ENCODE assay signal across 10 mouse cellular contexts in genomic region chr4:140625651-140626525, GRCm38 (mm10). TPM values are rescaled to one million over a fixed set of nuclear protein-coding genes. Genes with fewer than 3 reads are reported as not detected.
A peak's percentile ranks its signal among the peaks of the same experiment; 100 is the strongest.
DNase-seq lines count a peak whose midpoint lies in the region; ATAC-seq lines count a peak whose summit lies in the region.
"Had no signal": no experiment of that assay in that cellular context is flagged by ENCODE, and none has a peak within 500 bp of the region (broad histone marks: within the 10 kb centered on the region; RNA-seq: fewer than 3 reads in every experiment).

No protein-coding gene starts in this region.

- H3K4me1 ChIP-seq in heart, embryonic 16.5 days (ENCODE audit: control insufficient read depth, insufficient read depth, low read length): peaks cover 43% of the 10 kb centered on the region
- H3K4me1 ChIP-seq in intestine, embryonic 15.5 days (replicated peaks): peaks cover 60% of the 10 kb centered on the region
- peaks cover 46% of the 10 kb centered on the region for H3K4me1 ChIP-seq in neural tube, embryonic 14.5 days (ENCODE audit: control insufficient read depth, insufficient read depth, low read length)

- H3K27ac ChIP-seq in heart, embryonic 16.5 days (ENCODE audit: low read length): peak overlapping the region; percentile 7; the same call in 1 of the 2 replicates
- H3K27ac ChIP-seq in intestine, embryonic 15.5 days: peak overlapping the region; percentile 92; the same call in 1 of the 2 replicates
- H3K27ac ChIP-seq in neural tube, embryonic 14.5 days (ENCODE audit: low read depth, low read length): peak overlapping the region; percentile 90; the same call in 1 of the 2 replicates

- 66% methylated on average over 12 of the region's 12 CpGs for WGBS in heart, embryonic 16.5 days
- WGBS in intestine, embryonic 15.5 days: 70% methylated on average over 12 of the region's 12 CpGs
- 76% methylated on average over 12 of the region's 12 CpGs for WGBS in neural tube, embryonic 14.5 days

- no peak for ATAC-seq in heart, embryonic 16.5 days (replicated peaks; ENCODE audit: extremely low read depth, insufficient read depth, low FRiP score)
- ATAC-seq in intestine, embryonic 15.5 days: no peak
- no peak for ATAC-seq in neural tube, embryonic 14.5 days (ENCODE audit: low read depth)
- no peak for ATAC-seq in frontal cortex, adult (ENCODE audit: low TSS enrichment)
- ATAC-seq in monocyte, adult 5-6 weeks (replicated peaks; ENCODE audit: insufficient number of reproducible peaks, low FRiP score, low TSS enrichment, poor library complexity, severe bottlenecking): no peak
- ATAC-seq: activated CD4-positive, CD25-positive, alpha-beta regulatory T cell, adult 4 months had no signal

- no peak overlapping the region for H3K4me3 ChIP-seq in heart, embryonic 16.5 days (ENCODE audit: low read length)
- H3K4me3 ChIP-seq in intestine, embryonic 15.5 days (replicated peaks): no peak overlapping the region
- H3K4me3 ChIP-seq in neural tube, embryonic 14.5 days (ENCODE audit: low read depth, low read length): no peak overlapping the region
- H3K4me3 ChIP-seq: myocyte had no signal

- H3K36me3 ChIP-seq in heart, embryonic 16.5 days (ENCODE audit: control insufficient read depth, insufficient read depth): no peaks in the 10 kb centered on the region
- no peaks in the 10 kb centered on the region for H3K36me3 ChIP-seq in intestine, embryonic 15.5 days
- H3K36me3 ChIP-seq in neural tube, embryonic 14.5 days (ENCODE audit: control insufficient read depth, insufficient read depth, low read length): no peaks in the 10 kb centered on the region

- no peaks in the 10 kb centered on the region for H3K9me3 ChIP-seq in heart, embryonic 16.5 days (replicated peaks; ENCODE audit: control insufficient read depth, low read length)
- no peaks in the 10 kb centered on the region for H3K9me3 ChIP-seq in intestine, embryonic 15.5 days
- no peaks in the 10 kb centered on the region for H3K9me3 ChIP-seq in neural tube, embryonic 14.5 days (ENCODE audit: control insufficient read depth, low read length)

- DNase-seq in heart, postnatal 14 days: no peak
- peak; percentile 43 for DNase-seq in retina, postnatal 1 day
- DNase-seq in retina, embryonic 14.5 days (ENCODE audit: low spot score): no peak

- no peak overlapping the region for H3K4me2 ChIP-seq in heart, embryonic 16.5 days (ENCODE audit: low read depth, low read length)
- H3K4me2 ChIP-seq in intestine, embryonic 15.5 days (replicated peaks): no peak overlapping the region
- no peak overlapping the region for H3K4me2 ChIP-seq in neural tube, embryonic 14.5 days (ENCODE audit: low read depth, low read length)

- no peak overlapping the region for H3K9ac ChIP-seq in heart, embryonic 16.5 days (ENCODE audit: low read length)
- H3K9ac ChIP-seq in intestine, embryonic 15.5 days: no peak overlapping the region
- no peak overlapping the region for H3K9ac ChIP-seq in neural tube, embryonic 14.5 days (replicated peaks; ENCODE audit: low read depth, low read length)

- H3K27me3 ChIP-seq in heart, embryonic 16.5 days (ENCODE audit: control insufficient read depth, insufficient read depth, low read length): no peaks in the 10 kb centered on the region
- no peaks in the 10 kb centered on the region for H3K27me3 ChIP-seq in intestine, embryonic 15.5 days (replicated peaks)
- H3K27me3 ChIP-seq in neural tube, embryonic 14.5 days (ENCODE audit: control insufficient read depth, insufficient read depth, low read length): no peaks in the 10 kb centered on the region

- intact Hi-C loops in heart, postnatal 14 days (cut with DNase I): loop anchor here (2.0 kb wide), 1 partner anchor 49 kb away; no protein-coding TSS in a partner anchor

RNA-seq across cellular contexts. Expression of gene Arhgef10l, which starts 39.9 kb away (rescaled TPM):
- polyA plus RNA-seq in heart, embryonic 16.5 days (2015; fragmentation: Nextera tagmentation; extraction: Ambion mirVana): 18.6 TPM in 2 replicates
- 10 to 100 TPM; 62.5 TPM for total RNA-seq in heart, postnatal 14 days (2021)
- 15.3 and 16.2 TPM in 2 replicates for polyA plus RNA-seq in intestine, embryonic 15.5 days (2015; fragmentation: Nextera tagmentation; extraction: Ambion mirVana)
- 18.8 and 24.4 TPM in 2 replicates for polyA plus RNA-seq in neural tube, embryonic 14.5 days (2014; fragmentation: Nextera tagmentation; extraction: Ambion mirVana)
- total RNA-seq in monocyte, adult 5-6 weeks (2017): 139 to 166 TPM (median 160 TPM) in 3 replicates
- polyA plus RNA-seq: activated CD4-positive, CD25-positive, alpha-beta regulatory T cell, adult 4 months had no signal

Comparison
In these comparisons a context has a peak if more than half of its experiments do, and no peak if none do; other contexts are left out.
1. H3K27ac ChIP-seq: peak in every context shown above with its lines; median percentile 92 in intestine, embryonic 15.5 days; 90 in neural tube, embryonic 14.5 days; 7 in heart, embryonic 16.5 days.